Mouse (Mus musculus): ENCODE measurements around the gene Ajap1. TPM values are rescaled to one million over a fixed set of nuclear protein-coding genes. Genes with fewer than 3 reads are reported as not detected.
A peak's percentile ranks its signal among the peaks of the same experiment; 100 is the strongest.

The Ajap1 gene
- polyA plus RNA-seq (2016; fragmentation: Nextera tagmentation; extraction: Ambion mirVana): 0.49 and 0.84 TPM in 2 replicates

DNA sequence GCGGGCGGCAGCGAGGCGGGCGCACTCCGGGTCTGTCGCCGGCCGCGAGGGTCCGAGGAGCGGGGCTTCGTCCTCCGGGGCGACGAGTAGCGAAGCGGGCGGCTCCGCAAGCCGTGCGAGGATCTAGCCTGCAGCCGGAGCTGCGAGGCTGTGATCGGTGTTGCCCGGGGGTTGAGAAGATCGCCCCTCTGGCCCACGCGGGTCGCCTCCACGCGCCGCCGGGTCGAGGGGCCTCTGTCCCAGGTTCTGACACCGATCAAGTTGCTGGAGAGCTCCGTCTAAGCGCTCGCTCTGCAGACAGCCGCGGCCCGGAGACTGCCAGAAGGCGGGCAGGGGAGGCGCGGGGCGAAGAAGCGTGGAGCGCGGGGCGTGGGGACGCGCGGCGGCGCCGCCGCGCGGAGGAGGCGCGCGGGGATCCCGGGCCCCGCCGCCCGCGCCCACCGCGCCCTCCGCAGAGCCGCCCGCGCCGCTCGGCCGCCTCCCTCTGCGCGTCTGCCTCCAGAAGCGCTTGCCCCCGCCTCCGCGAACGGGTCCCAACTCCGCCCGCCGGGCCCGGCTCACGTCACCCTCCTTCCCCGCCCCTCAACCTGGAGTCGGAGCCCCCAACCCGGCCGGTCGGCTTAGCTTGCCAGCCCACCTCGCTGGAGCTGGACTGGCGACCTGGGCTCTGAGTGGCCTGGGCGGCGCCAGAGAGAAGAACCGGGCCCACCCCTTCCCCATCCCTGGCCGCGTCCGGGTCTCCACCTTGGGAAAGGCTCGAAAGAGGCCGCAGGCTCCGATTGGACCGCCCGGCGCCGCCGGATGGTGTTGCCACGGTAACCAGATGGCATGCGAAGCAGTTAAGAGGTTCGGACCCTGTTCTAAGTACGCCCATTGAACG, at the start of gene Ajap1:
Gene Ajap1, minus strand, starts transcription at position 353 of the 880 bp plus-strand sequence.
- no peaks in the 10 kb centered on the region for H3K36me3 ChIP-seq
- H3K9ac ChIP-seq: no peak within 1 kb of the TSS
- ATAC-seq: no peak
- H3K4me2 ChIP-seq: peak within 1 kb of the TSS; percentile 55
- H3K27me3 ChIP-seq (replicated peaks): peaks cover 97% of the 10 kb centered on the region
- no peaks in the 10 kb centered on the region; the same call in 1 of the 2 replicates for H3K4me1 ChIP-seq
- 3% methylated on average over 76 of the region's 114 CpGs for WGBS (ENCODE audit: insufficient replicate concordance)
- no peaks in the 10 kb centered on the region for H3K9me3 ChIP-seq (replicated peaks)
- H3K4me3 ChIP-seq: peak within 1 kb of the TSS; percentile 38
- H3K27ac ChIP-seq: no peak within 1 kb of the TSS

DNA sequence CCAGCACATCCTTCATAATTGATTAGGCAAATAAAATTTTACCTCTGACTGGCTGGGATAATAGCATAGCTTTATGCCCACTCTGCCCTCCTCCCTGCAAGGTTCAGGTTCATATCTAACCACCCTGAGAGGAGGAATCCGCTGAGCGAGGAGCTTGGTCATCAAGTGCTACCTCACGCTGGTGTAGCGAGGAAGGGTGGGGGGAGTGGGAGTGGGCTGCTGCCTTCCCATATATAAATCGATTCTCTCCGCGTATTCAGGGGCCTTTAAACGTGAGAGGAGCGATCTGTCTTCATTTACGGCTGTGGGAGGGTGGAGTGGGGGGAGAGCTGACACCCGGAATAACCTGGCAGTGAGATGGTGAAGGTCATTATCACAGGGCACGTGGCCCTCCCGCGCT, 47.9 kb upstream of the Ajap1 start:
- Histone ChIP-seq H3K9ac (no peak overlapping the region), H3K4me2 (no peak overlapping the region), H3K27ac (no peak overlapping the region), H3K4me3 (no peak overlapping the region), H3K9me3 (replicated peaks) (no peaks in the 10 kb centered on the region), H3K4me1 (no peaks in the 10 kb centered on the region), H3K27me3 (replicated peaks) (no peaks in the 10 kb centered on the region; the same call in 1 of the 2 replicates), H3K36me3 (no peaks in the 10 kb centered on the region)
- ATAC-seq: no peak
- WGBS (ENCODE audit: insufficient replicate concordance): 78% methylated on average over 14 of the region's 14 CpGs

DNA sequence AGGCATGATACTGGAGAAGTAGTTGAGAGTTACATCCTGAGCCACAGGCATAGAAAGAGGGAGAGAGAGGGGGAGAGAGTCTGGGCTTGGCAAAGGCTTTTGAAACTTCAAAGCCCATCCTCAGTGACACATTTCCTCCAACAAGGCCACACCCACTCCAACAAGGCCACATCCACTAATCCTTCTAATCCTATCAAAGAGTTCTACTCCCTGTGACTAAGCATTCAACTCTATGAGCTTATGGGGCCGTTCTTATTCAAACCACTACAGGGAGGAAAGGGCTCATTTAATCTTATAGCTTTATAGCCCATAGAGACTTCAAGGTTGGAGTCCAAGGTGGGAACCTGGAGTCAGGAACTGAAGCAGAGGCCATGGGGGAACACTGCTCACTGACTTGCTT, 39.0 kb upstream of the Ajap1 start:
- no peaks in the 10 kb centered on the region for H3K27me3 ChIP-seq (replicated peaks)
- no peak overlapping the region for H3K4me2 ChIP-seq
- no peak for ATAC-seq
- H3K9ac ChIP-seq: no peak overlapping the region
- WGBS (ENCODE audit: insufficient replicate concordance): 47% methylated on average over 1 of the region's 1 CpGs
- no peak overlapping the region for H3K4me3 ChIP-seq
- H3K36me3 ChIP-seq: no peaks in the 10 kb centered on the region
- H3K4me1 ChIP-seq: no peaks in the 10 kb centered on the region
- H3K27ac ChIP-seq: no peak overlapping the region
- H3K9me3 ChIP-seq (replicated peaks): no peaks in the 10 kb centered on the region

DNA sequence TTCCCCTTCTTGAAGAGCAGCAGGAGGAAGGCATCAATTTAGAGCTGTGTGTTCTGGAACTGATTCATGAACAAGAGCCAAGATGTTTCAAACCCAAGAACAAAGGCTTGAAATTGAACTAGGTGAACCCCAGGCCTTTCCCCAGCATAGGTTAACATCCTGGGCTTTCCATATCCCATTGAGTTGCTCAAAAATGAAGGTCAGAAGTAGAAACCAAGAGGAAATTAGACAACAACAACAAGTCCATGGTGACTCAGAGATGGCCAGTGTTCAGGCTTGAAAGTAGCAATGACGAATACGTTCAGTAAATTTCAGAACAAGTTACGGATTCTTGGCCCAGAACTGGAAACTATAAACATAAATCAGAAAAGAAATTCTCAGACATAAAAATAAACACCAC, 37.3 kb upstream of the Ajap1 start:
- WGBS (ENCODE audit: insufficient replicate concordance): 79% methylated on average over 3 of the region's 3 CpGs
- H3K27me3 ChIP-seq (replicated peaks): no peaks in the 10 kb centered on the region
- ATAC-seq: no peak
- no peak overlapping the region for H3K27ac ChIP-seq
- H3K36me3 ChIP-seq: no peaks in the 10 kb centered on the region
- no peaks in the 10 kb centered on the region for H3K9me3 ChIP-seq (replicated peaks)
- H3K9ac ChIP-seq: no peak overlapping the region
- H3K4me2 ChIP-seq: no peak overlapping the region
- no peak overlapping the region for H3K4me3 ChIP-seq
- H3K4me1 ChIP-seq: no peaks in the 10 kb centered on the region

DNA sequence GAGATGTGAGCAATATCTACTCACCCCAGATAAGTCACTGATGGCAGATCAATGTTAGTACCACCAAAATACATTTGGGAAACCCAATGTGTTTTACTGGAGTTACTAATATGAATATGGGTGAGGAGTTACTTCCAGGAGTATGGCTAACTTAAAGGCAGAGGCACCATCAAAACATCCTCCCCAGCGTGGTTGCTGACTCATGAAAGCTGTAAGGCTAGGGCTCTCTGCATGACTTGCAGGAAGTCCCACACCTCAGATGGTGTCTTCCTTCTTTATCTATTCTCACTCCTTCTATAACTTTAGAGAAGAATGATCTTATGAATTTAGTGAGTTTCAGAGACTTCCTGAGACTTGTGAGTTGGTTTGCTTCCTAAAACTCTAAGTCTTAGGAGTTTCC, 36.7 kb upstream of the Ajap1 start:
- Histone ChIP-seq H3K36me3 (no peaks in the 10 kb centered on the region), H3K9me3 (replicated peaks) (no peaks in the 10 kb centered on the region), H3K9ac (no peak overlapping the region), H3K27me3 (replicated peaks) (no peaks in the 10 kb centered on the region), H3K4me1 (no peaks in the 10 kb centered on the region), H3K4me2 (no peak overlapping the region), H3K4me3 (no peak overlapping the region), H3K27ac (no peak overlapping the region)
- peak; percentile 68; the same call in 1 of the 2 replicates for ATAC-seq
- WGBS (ENCODE audit: insufficient replicate concordance): 61% methylated on average over 1 of the region's 1 CpGs

DNA sequence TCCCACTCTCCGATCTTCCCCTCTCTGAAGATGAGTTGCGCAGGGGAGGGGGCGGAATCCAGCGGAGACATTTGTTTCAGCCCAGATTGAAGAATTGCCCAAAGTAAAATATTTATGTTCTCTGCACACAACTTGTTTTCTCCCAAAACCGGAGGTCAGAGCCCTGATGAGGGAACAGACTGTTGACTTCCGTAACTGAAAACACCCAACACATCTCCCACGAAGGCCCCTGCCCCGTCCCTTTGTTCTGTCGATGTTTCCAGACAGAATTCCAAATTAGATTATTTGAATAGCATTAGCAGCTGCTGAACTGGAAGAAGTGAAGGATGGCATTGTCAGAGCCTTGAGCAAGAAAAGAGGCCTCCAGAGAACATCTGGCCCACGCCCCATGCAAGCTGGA, 33.2 kb upstream of the Ajap1 start:
- no peak for ATAC-seq
- 63% methylated on average over 10 of the region's 10 CpGs for WGBS (ENCODE audit: insufficient replicate concordance)

DNA sequence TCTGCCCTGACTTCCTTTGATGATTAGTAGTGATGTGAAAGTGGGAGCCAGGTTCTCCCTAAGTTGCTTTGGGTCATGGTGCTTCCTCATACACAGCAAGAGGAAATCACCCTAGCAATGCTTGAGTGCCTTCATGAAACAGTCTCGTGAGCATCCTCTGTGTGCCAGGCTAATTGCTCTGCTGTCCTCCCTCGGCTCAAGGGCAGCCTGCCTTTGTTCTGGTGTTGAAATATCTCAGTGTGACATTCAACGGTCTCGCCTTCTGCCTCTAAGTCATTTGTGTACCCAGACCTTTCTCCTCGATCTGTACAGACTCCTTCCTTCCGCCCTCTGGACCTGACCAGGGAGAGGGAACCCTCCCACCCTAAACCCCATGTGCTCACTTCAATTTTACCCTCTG, 31.5 kb upstream of the Ajap1 start:
- H3K9me3 ChIP-seq (replicated peaks): peaks cover 5% of the 10 kb centered on the region; the same call in 1 of the 2 replicates
- 63% methylated on average over 6 of the region's 6 CpGs for WGBS (ENCODE audit: insufficient replicate concordance)
- no peak overlapping the region for H3K27ac ChIP-seq
- H3K4me2 ChIP-seq: no peak overlapping the region
- no peaks in the 10 kb centered on the region for H3K27me3 ChIP-seq (replicated peaks)
- H3K4me1 ChIP-seq: no peaks in the 10 kb centered on the region
- H3K36me3 ChIP-seq: no peaks in the 10 kb centered on the region
- no peak for ATAC-seq
- no peak overlapping the region for H3K9ac ChIP-seq
- no peak overlapping the region for H3K4me3 ChIP-seq

More for the DNA sequence above, 33.2 kb upstream of the Ajap1 start:
- H3K27ac ChIP-seq: no peak overlapping the region
- H3K4me1 ChIP-seq: no peaks in the 10 kb centered on the region
- H3K4me3 ChIP-seq: no peak overlapping the region
- no peak overlapping the region for H3K9ac ChIP-seq
- H3K36me3 ChIP-seq: no peaks in the 10 kb centered on the region
- H3K27me3 ChIP-seq (replicated peaks): no peaks in the 10 kb centered on the region
- H3K4me2 ChIP-seq: no peak overlapping the region
- H3K9me3 ChIP-seq (replicated peaks): 0 out of 2 replicates have a peak, but pooled peaks cover 5% of the 10 kb centered on the region

DNA sequence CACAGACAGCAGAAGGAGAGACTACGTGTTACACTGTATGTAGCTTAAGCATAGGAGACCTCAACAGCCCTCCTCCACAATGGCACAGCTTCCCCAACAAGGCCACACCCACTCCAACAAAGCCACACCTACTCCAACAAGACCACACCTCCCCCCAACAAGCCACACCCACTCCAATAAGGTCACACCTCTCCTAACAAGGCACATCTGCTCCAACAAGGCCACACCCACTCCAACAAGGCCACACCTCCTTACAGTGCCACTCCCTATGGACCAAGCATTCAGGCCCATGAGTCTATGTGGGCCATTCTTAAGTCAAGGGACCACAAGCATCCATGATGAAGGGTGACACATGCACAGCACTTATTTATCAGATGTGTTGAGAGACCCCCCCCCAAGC, 28.9 kb upstream of the Ajap1 start:
- WGBS (ENCODE audit: insufficient replicate concordance): 80% methylated on average over 1 of the region's 1 CpGs
- Histone ChIP-seq H3K27ac (no peak overlapping the region), H3K9ac (no peak overlapping the region), H3K9me3 (replicated peaks) (peaks cover 16% of the 10 kb centered on the region), H3K36me3 (no peaks in the 10 kb centered on the region), H3K4me1 (no peaks in the 10 kb centered on the region), H3K4me2 (no peak overlapping the region), H3K4me3 (no peak overlapping the region), H3K27me3 (replicated peaks) (no peaks in the 10 kb centered on the region)
- ATAC-seq: peak; percentile 76; the same call in 1 of the 2 replicates

DNA sequence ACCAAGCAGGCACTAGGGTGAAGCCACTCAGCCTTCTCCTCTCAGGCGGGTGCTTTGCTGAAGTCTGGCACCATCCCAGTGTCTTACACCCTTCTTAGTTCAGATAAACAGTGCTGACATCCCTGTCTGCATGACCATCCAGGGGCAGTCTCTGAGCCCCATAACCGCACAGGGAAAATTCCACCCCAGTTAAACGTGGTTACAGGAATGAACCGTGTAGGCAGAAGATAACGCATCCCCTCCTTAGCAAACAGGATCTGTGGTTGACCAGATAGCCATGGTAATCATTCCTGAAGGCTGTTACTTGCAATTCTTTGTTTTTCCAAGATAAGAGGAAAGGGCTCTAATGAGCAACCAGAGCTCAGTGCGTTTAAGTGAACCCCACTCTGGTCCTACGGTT, 19.3 kb upstream of the Ajap1 start:
- no peak overlapping the region for H3K4me3 ChIP-seq
- peak; percentile 92 for ATAC-seq
- H3K9me3 ChIP-seq (replicated peaks): 0 out of 2 replicates have a peak, but pooled peaks cover 1% of the 10 kb centered on the region
- peak overlapping the region; percentile 81 for H3K27ac ChIP-seq
- no peaks in the 10 kb centered on the region for H3K36me3 ChIP-seq
- no peaks in the 10 kb centered on the region for H3K27me3 ChIP-seq (replicated peaks)
- no peak overlapping the region for H3K9ac ChIP-seq
- peak overlapping the region; percentile 42 for H3K4me2 ChIP-seq
- H3K4me1 ChIP-seq: peaks cover 41% of the 10 kb centered on the region
- WGBS (ENCODE audit: insufficient replicate concordance): 18% methylated on average over 7 of the region's 7 CpGs

DNA sequence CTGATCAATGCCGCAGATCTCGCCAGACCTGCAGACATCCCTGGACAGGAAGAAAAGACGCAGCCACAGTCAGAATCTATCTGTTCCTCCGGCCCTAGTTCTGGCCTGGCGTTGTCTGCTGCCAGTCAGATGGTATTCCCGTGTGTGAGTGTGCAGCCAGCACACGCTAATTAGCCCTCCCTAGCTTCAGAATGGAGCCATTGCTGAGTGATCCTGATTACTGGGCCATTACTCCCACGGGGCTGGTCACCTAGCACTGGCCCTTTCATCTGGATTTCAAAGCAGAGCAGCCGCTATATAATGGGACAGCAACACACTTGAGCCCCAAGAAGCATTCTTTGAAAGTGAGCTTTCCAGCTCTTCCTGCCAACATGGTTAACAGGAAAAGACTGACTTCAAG, 9.8 kb upstream of the Ajap1 start:
- Histone ChIP-seq H3K9me3 (replicated peaks) (0 out of 2 replicates have a peak, but pooled peaks cover 5% of the 10 kb centered on the region), H3K9ac (no peak overlapping the region), H3K36me3 (no peaks in the 10 kb centered on the region), H3K4me3 (no peak overlapping the region), H3K4me2 (no peak overlapping the region), H3K4me1 (no peaks in the 10 kb centered on the region), H3K27me3 (replicated peaks) (peaks cover 1% of the 10 kb centered on the region; the same call in 1 of the 2 replicates), H3K27ac (no peak overlapping the region)
- 34% methylated on average over 9 of the region's 9 CpGs for WGBS (ENCODE audit: insufficient replicate concordance)
- no peak for ATAC-seq

DNA sequence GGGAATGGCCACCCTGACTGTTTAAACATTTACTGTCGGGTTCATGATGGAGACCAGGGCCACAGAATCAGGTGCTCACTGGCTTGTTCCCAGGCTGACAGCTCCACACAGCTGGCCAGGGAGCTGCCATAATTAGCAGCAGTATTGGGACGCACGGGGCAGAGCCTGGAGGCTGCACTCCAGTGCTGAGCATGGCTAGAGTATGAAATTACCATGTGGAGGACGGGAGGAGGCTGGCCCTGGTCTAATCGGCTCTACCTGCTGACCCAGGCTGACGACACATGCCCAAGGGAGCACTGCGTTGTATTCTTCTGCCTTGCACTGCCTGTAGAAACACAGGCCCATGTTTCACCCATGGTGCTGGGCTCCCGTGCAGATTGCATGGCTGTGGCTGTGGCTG, 6.5 kb upstream of the Ajap1 start:
- 60% methylated on average over 8 of the region's 8 CpGs for WGBS (ENCODE audit: insufficient replicate concordance)
- H3K27me3 ChIP-seq (replicated peaks): peaks cover 32% of the 10 kb centered on the region

DNA sequence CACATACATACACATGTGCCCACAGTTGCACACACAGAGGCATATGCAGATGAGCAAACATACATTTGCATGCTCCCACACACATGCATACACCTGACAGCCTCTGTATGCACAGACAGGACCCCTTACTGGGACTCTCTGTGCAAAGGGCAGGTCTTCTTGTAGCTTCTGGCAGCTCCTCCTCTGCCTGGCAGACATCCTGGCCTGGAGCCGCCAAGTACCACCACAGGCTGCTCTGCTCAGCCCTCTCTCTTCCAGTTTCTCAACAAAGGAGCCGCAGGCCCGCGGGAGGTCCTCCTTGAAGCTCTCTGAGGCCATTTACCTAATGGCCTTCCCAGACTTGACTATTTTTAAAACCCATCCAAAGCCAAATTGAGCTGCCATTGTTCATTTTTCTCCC, 3.3 kb upstream of the Ajap1 start:
- peaks cover 64% of the 10 kb centered on the region for H3K27me3 ChIP-seq (replicated peaks)
- no peak for ATAC-seq

More for the DNA sequence above, 6.5 kb upstream of the Ajap1 start:
- no peak overlapping the region for H3K27ac ChIP-seq
- no peaks in the 10 kb centered on the region for H3K36me3 ChIP-seq
- H3K4me3 ChIP-seq: no peak overlapping the region
- H3K9ac ChIP-seq: no peak overlapping the region
- ATAC-seq: no peak
- no peaks in the 10 kb centered on the region for H3K4me1 ChIP-seq
- no peaks in the 10 kb centered on the region for H3K9me3 ChIP-seq (replicated peaks)
- H3K4me2 ChIP-seq: no peak overlapping the region

More for the DNA sequence above, 3.3 kb upstream of the Ajap1 start:
- Histone ChIP-seq H3K4me1 (no peaks in the 10 kb centered on the region; the same call in 1 of the 2 replicates), H3K9ac (no peak overlapping the region), H3K9me3 (replicated peaks) (no peaks in the 10 kb centered on the region), H3K4me2 (no peak overlapping the region), H3K36me3 (no peaks in the 10 kb centered on the region), H3K27ac (no peak overlapping the region), H3K4me3 (no peak overlapping the region)
- WGBS (ENCODE audit: insufficient replicate concordance): 55% methylated on average over 4 of the region's 4 CpGs

All from liver, embryonic 12.5 days (tissue).